Mouse (Mus musculus) liver, adult 2 months (tissue): ENCODE data around the gene Lmntd2.

Experiments used
- CTCF ChIP-seq: fragments of 200-500 bp; IDR thresholded peaks from 2 replicates; pipeline ENCODE4 v1.5.1; 2011; ENCODE audit warnings: low read depth, low read length, control low read depth
- POLR2A ChIP-seq: fragments of 200-500 bp; IDR thresholded peaks from 2 replicates; pipeline ENCODE4 v1.6.1; 2011; ENCODE audit warnings: low read length, control low read depth; ENCODE audit not compliant: insufficient read depth; ENCODE audit errors: extremely low read depth

DNA sequence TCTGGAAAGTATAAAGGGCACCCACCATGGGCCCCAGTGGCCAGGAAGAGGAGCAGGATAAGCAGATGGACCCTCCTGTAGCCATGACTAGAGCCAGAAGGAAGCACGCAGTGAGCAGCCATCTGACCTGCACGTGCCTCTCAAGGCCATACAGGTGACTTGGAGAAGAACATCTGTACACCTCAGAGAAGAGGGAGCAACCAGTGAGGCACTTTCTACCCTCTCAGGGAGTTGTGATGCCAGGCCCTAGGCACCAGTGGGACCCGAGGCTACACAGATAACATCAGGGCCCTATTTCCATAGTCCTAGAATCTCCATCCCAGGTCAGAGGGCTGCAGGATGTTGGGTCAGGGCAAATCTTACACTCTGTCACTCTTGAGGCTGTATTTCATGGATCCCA, 23.7 kb downstream of the Lmntd2 start:
- TF ChIP-seq CTCF, result no peak
- TF ChIP-seq POLR2A, result no peak
